Mouse (Mus musculus) 3T3-L1 (cell line): Measurements from ENCODE around the gene Use1.

Experiments used
- DNase-seq: peaks from one replicate; pipeline ENCODE4 v3.0.0-alpha.2; 2015; ENCODE audit warnings: low read depth, low spot score

Use1 gene

GRCm38 (mm10) chr8:71376423-71377030, 9.9 kb downstream of the Use1 start:
- DNase-seq = no peak

- DNase-seq = no peak
Observed at GRCm38 (mm10) chr8:71379008-71379407, 12.4 kb downstream of the Use1 start.

GRCm38 (mm10) chr8:71379512-71380075, 12.9 kb downstream of the Use1 start:
- DNase-seq = no peak

GRCm38 (mm10) chr8:71380178-71381171, 13.8 kb downstream of the Use1 start:
- DNase-seq = no peak

GRCm38 (mm10) chr8:71381421-71381970, 14.8 kb downstream of the Use1 start, which contains the start of gene Nr2f6:
Gene Nr2f6, minus strand, starts transcription at chr8:71381960.
- DNase-seq = peak; percentile 50

GRCm38 (mm10) chr8:71381971-71382961, 15.6 kb downstream of the Use1 start:
- DNase-seq = peak; percentile 92

GRCm38 (mm10) chr8:71383396-71383795, 16.7 kb downstream of the Use1 start:
- DNase-seq = no peak

- no peak for DNase-seq
Observed at GRCm38 (mm10) chr8:71383860-71384259, 17.2 kb downstream of the Use1 start.

- DNase-seq = no peak
Observed at GRCm38 (mm10) chr8:71385212-71385835, 18.7 kb downstream of the Use1 start.

- no peak for DNase-seq
Observed at GRCm38 (mm10) chr8:71388267-71388666, 21.6 kb downstream of the Use1 start.

GRCm38 (mm10) chr8:71391696-71392095, 25.0 kb downstream of the Use1 start:
- DNase-seq = no peak

- no peak for DNase-seq
Observed at GRCm38 (mm10) chr8:71392391-71392790, 25.7 kb downstream of the Use1 start.

GRCm38 (mm10) chr8:71392871-71393270, 26.2 kb downstream of the Use1 start:
- DNase-seq = peak; percentile 48

GRCm38 (mm10) chr8:71394481-71394880, 27.8 kb downstream of the Use1 start:
- DNase-seq = no peak

GRCm38 (mm10) chr8:71395071-71395470, 28.4 kb downstream of the Use1 start:
- no peak for DNase-seq

- DNase-seq = no peak
Observed at GRCm38 (mm10) chr8:71395629-71396028, 29.0 kb downstream of the Use1 start, which contains the start of gene Ushbp1. Gene Ushbp1, minus strand, starts transcription at chr8:71395802.

- peak; percentile 100 for DNase-seq
Observed at GRCm38 (mm10) chr8:71396639-71397305, 30.1 kb downstream of the Use1 start, which contains the start of gene Babam1. Gene Babam1, plus strand, starts transcription at chr8:71396861.

- no peak for DNase-seq
Observed at GRCm38 (mm10) chr8:71397701-71398100, 31.1 kb downstream of the Use1 start.

GRCm38 (mm10) chr8:71400826-71401225, 34.2 kb downstream of the Use1 start:
- no peak for DNase-seq

GRCm38 (mm10) chr8:71401454-71401853, 34.8 kb downstream of the Use1 start:
- DNase-seq = no peak
